Mouse (Mus musculus) limb, embryonic 10.5 days (tissue): ENCODE results near the gene Pls1. TPM values are rescaled to one million over a fixed set of nuclear protein-coding genes. Genes with fewer than 3 reads are reported as not detected.

Experiments
- DNase-seq: peaks from one replicate; pipeline ENCODE4 v3.0.0-alpha.2; 2017; ENCODE audit warnings: low spot score
- H3K27ac ChIP-seq: fragments of 300-500 bp; sonication (generic); 2 replicates; pipeline ENCODE4 v1.5.1; 2016; ENCODE audit warnings: mild to moderate bottlenecking
- H3K27me3 ChIP-seq: fragments of 300-500 bp; sonication (generic); 2 replicates; pipeline ENCODE4 v1.6.1; 2016; ENCODE audit warnings: low read depth, mild to moderate bottlenecking; ENCODE audit not compliant: poor library complexity, severe bottlenecking
- H3K36me3 ChIP-seq: fragments of 300-500 bp; sonication (generic); 2 replicates; pipeline ENCODE4 v1.6.1; 2016; ENCODE audit warnings: mild to moderate bottlenecking, moderate library complexity
- H3K4me1 ChIP-seq: fragments of 300-500 bp; sonication (generic); 2 replicates; pipeline ENCODE4 v1.6.1; 2016
- H3K4me3 ChIP-seq: fragments of 300-500 bp; sonication (generic); 2 replicates; pipeline ENCODE4 v1.5.1; 2016; ENCODE audit warnings: mild to moderate bottlenecking, moderate library complexity
- H3K9me3 ChIP-seq: fragments of 300-500 bp; sonication (generic); replicated peaks from 2 replicates; pipeline ENCODE4 v1.6.1; 2016; ENCODE audit warnings: mild to moderate bottlenecking
- WGBS: fragments of 180-500 bp; shearing (Covaris S2); methylation state at CpG from one replicate; pipeline ENCODE4 v1.1.7; 2016; 5-methylcytosine and 5-hydroxymethylcytosine counted together
- polyA plus RNA-seq: library from polyadenylated mRNA; unstranded; fragments of >200 nt; fragmentation: Nextera tagmentation; extraction: Ambion mirVana; gene quantifications from 2 replicates; pipeline ENCODE4 v1.2.1, GENCODE M21; 2016

Pls1 gene
- polyA plus RNA-seq, 1 experiment from 2014 or later, result 2.8 TPM

DNA sequence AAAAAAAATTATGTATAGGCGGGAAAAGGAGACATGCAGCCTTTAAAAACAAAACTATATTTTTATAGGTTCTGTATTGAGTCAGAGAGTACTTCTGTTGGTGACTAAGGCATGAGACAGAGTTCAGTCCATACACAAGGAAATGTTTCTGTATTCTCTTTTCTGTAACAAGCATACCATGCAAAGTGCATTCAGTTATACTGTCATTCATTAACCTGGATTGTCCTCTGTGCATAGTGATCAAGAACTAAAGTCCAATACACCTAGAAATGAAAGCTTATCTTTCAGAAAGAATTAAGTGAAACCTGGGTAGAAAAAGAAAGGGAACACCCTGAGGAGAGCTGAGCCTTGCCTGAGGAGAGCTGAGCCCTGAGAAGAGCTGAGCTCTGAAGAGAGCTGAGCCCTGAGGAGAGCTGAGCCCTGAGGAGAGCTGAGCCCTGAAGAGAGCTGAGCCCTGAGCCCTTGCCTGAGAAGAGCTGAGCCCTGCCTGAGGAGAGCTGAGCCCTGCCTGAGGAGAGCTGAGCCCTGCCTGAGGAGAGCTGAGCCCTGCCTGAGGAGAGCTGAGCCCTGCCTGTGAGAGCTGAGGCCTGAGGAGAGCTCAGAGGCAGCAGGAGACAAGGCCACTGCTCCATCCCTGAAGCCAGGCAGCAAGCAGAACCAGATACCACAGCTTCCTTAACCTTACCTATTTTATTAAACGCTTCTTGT lies 49.9 kb downstream of the Pls1 start:
- DNase-seq, result no peak
- no peak overlapping the region for H3K27ac ChIP-seq
- no peak overlapping the region for H3K4me3 ChIP-seq
- no peaks in the 10 kb centered on the region for H3K36me3 ChIP-seq
- no peaks in the 10 kb centered on the region for H3K4me1 ChIP-seq
- no peaks in the 10 kb centered on the region for H3K27me3 ChIP-seq
- WGBS, result 91% methylated on average over 2 of the region's 2 CpGs
- no peaks in the 10 kb centered on the region for H3K9me3 ChIP-seq

DNA sequence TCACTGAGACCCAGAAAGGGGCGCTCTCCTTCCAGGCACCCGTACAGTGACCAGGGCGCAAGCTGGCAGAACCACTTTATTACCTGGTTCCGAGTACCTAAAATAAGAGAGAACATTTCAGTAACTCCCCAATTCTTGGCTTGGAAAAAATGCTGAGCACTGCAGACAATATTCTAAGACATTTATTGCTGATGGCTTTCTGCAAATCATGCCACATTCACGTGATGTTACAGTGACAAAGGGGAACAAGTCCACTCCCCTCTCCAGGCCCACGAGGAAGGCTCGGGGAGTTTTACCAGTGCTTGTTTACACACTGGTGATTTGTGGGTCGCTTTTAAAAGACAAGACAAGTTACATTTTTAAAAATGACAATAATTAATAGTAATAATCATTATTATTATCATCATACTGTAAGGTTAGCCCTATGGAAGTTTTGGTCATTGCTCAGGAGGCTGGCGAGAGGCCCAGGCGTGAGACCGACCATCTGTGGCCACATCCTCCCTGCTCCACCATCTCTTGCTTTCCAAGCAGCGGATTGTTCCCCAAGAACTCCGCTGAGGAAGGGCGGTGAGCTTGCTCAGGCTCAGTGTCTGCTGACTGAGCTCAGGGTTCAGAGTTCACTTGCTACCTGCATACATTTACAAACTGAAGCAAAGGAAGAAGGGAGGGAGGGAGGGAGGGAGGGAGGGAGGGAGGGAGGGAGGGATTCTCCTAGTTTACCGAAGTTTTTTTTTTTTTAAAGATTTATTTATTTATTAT lies 50.9 kb downstream of the Pls1 start:
- Histone ChIP-seq H3K36me3 (no peaks in the 10 kb centered on the region), H3K4me3 (no peak overlapping the region), H3K9me3 (no peaks in the 10 kb centered on the region), H3K4me1 (no peaks in the 10 kb centered on the region), H3K27me3 (no peaks in the 10 kb centered on the region), H3K27ac (no peak overlapping the region)
- 91% methylated on average over 14 of the region's 15 CpGs for WGBS
- DNase-seq, result no peak

DNA sequence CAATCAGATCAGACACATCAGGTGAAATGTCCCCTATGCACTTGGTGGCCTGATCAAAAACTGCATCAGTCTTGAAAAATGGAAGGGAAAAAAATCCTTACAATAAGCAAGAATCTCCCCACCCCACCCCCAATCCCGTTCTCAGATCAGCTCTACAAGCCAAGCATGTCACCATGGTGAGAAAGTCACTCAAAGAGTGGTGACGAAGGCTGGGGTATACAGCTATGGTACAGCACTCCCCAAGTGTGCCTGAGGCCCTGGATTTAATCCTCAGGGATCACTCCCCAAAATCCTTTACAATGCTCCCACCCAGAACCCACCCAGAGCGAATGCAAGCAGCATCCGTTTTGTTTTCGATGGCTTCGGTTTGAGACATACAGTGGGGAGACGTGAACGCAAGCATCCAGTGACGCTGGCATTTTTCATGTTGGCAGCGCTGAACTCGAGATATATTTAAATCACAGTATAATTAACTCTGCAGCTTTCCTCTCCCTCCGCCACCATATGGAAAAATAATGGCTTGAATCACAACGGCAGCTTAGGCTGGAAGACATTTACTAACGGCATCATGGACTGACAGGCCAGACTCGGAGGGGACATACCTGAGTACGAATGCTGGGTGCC lies 60.1 kb downstream of the Pls1 start:
- Histone ChIP-seq H3K9me3 (no peaks in the 10 kb centered on the region), H3K27me3 (no peaks in the 10 kb centered on the region), H3K4me1 (no peaks in the 10 kb centered on the region), H3K36me3 (no peaks in the 10 kb centered on the region), H3K27ac (no peak overlapping the region), H3K4me3 (no peak overlapping the region)
- DNase-seq, result no peak
- WGBS, result 87% methylated on average over 16 of the region's 16 CpGs

DNA sequence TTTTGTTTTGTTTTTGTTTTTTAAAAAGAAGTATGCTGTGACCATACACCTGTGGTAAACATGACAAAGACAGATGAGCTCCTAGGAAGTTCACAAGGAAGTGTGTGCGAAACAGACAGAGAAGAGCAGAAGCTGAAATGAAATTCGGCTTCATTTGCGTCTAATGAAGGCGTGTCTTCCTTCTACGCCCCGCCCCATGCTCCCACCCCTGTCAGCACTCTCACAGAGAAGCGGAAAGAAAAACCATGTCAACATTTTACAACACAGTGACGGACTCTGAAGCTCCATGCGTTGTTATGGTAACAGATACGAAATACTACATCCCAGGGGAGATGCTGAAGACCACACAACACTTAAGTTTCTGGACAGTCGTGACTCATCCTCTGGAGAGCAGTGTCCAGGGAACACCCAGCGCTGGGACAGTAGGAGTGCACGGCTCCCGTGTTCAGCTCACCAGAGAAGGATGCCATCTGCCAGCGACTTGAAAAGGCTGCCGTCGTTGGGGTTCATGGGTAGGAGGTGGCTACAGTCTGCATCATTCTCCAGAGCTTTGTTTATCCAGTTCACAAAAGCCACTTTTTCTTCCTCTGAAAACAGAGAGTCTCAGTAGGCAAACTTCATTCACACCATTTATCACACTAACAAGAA lies 61.3 kb downstream of the Pls1 start:
- no peaks in the 10 kb centered on the region for H3K9me3 ChIP-seq
- no peaks in the 10 kb centered on the region for H3K4me1 ChIP-seq
- H3K27ac ChIP-seq, result no peak overlapping the region
- H3K36me3 ChIP-seq, result no peaks in the 10 kb centered on the region
- H3K4me3 ChIP-seq, result no peak overlapping the region
- no peak for DNase-seq
- H3K27me3 ChIP-seq, result no peaks in the 10 kb centered on the region
- WGBS, result 82% methylated on average over 17 of the region's 17 CpGs

DNA sequence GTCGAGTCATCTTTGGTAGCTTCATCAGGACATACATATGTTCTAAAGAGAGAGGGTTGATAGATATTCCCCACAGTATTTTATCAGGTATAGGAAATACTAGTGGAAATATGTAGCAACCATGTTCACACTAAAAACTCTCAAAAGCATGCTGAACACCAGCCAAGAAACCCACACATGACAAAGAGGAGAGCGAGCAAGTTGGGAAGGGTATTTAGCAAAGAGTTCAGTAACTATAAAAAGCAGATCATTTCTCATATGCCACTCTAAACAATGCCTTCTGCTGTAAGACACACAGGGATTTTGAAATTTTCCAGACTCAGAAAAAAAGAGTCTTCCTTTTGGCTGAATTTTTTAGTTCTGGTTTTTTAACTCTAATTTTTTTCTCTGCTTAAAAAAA lies 73.4 kb downstream of the Pls1 start:
- Histone ChIP-seq H3K36me3 (no peaks in the 10 kb centered on the region), H3K27me3 (no peaks in the 10 kb centered on the region), H3K9me3 (no peaks in the 10 kb centered on the region), H3K27ac (no peak overlapping the region), H3K4me1 (no peaks in the 10 kb centered on the region), H3K4me3 (no peak overlapping the region)
- no peak for DNase-seq
- 87% methylated on average over 2 of the region's 2 CpGs for WGBS

DNA sequence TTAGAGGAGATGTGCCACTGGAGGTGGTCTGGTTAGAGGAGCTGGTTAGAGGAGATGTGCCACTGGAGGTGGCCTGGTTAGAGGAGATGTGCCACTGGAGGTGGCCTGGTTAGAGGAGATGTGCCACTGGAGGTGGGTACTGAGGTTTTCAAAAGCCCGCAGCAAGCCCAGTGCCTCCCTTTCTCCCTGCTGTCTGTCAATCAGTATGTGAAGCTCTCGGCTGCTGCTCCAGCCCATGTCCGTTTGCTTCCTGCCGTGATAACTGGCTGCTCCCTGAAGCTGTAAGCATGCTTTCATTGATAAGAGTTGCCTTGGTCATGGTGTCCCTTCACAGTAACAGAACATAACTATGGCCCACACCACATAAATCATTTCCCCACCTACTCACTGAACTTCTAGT lies 81.9 kb downstream of the Pls1 start:
- no peak overlapping the region for H3K27ac ChIP-seq
- WGBS, result 86% methylated on average over 4 of the region's 4 CpGs

DNA sequence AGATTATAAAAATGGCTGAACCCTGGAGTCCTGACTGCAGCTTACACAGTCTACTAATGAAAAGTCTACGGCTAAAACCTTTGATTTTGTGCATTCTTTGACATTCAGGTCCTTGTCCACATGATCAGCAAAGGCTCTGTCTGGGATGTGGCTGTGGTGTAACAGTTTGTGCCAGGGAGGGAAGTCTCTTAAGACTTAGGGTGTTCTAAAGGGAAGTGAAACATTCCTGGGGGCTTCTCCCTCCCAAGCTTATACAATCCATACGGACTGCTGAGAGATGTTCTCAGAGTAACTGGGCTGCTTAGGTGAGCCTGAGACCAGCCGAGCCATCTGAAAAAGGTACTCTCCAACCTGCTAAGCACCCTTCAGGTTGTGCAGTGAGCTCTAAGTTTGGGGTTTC lies 82.9 kb downstream of the Pls1 start:
- Histone ChIP-seq H3K4me3 (no peak overlapping the region), H3K4me1 (no peaks in the 10 kb centered on the region), H3K27me3 (no peaks in the 10 kb centered on the region), H3K27ac (no peak overlapping the region), H3K36me3 (no peaks in the 10 kb centered on the region), H3K9me3 (no peaks in the 10 kb centered on the region)
- 88% methylated on average over 3 of the region's 3 CpGs for WGBS
- DNase-seq, result no peak

More for the DNA sequence above, 81.9 kb downstream of the Pls1 start:
- no peak overlapping the region for H3K4me3 ChIP-seq
- DNase-seq, result no peak
- no peaks in the 10 kb centered on the region for H3K27me3 ChIP-seq
- no peaks in the 10 kb centered on the region for H3K9me3 ChIP-seq
- no peaks in the 10 kb centered on the region for H3K4me1 ChIP-seq
- H3K36me3 ChIP-seq, result no peaks in the 10 kb centered on the region

DNA sequence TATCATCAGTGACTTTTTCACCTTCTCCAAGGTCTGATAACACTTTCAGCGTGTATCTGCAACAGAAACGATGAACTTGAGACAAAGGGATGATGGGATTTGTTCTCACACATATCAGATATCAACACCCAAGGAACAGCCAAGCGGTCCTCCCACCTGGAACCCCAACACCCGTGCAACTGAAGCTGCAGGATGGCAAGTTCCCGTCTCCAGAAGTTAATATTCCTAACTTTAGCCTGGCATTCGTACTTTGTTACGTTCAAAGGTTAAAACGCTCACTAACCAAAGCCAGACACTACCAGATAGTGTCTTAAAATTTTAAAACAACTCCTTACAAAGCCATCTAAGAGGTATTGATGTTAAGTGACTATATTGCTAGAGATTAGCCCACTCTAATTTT lies 83.7 kb downstream of the Pls1 start:
- H3K27me3 ChIP-seq, result no peaks in the 10 kb centered on the region
- 92% methylated on average over 8 of the region's 8 CpGs for WGBS
- no peak overlapping the region for H3K4me3 ChIP-seq
- no peaks in the 10 kb centered on the region for H3K9me3 ChIP-seq
- no peak overlapping the region for H3K27ac ChIP-seq
- H3K36me3 ChIP-seq, result no peaks in the 10 kb centered on the region
- no peaks in the 10 kb centered on the region for H3K4me1 ChIP-seq
- DNase-seq, result no peak

DNA sequence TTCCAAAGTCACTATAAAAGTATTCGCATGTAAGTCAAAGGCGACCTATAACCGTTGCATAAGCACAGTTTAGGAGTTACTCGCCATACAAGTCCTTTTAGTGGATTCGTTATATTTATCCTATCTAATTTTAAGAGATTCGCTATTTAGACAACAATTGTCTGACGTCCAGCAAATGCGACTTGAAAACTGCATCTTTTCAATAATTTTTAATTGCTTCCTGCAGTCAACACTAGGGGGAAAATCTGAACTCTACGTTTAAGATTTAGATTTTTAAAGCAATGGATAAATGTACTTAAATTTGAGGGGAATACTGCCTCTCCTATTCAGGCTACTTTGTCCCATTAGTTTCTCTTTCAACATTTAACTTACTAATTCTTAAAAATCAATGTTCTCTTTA lies 94.4 kb downstream of the Pls1 start:
- Histone ChIP-seq H3K27me3 (peaks cover 35% of the 10 kb centered on the region), H3K9me3 (no peaks in the 10 kb centered on the region), H3K27ac (no peak overlapping the region), H3K36me3 (no peaks in the 10 kb centered on the region), H3K4me3 (peak overlapping the region; percentile 80), H3K4me1 (peaks cover 14% of the 10 kb centered on the region)
- no peak for DNase-seq
- 47% methylated on average over 9 of the region's 9 CpGs for WGBS

DNA sequence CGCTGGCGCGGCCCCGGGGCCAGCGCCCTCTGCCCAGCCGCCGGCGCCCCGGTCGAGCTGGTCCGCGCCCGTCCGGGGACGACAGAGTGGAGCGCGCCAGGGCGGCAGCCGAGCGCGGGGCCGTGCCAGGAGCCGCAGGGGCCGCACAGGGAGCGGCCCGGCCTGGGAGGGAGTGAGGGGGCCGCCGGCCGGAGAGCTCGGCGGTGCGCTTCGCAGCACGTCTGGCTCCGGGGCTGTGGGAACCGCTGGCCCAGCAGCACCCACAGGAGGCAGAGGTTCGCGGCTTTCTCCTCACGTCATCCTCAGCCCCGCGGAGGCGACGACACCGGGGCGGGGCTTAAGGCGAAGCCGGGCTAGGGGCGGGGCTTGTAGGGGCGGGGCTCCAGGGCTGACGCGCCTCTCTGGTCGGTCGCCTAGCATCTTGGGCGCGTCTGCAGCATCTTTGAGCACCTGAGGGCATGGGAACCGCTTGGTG lies 95.0 kb downstream of the Pls1 start, which contains the start of gene Trpc1:
Trpc1 (minus strand) TSS at position 339 of the 475 bp plus-strand sequence.
- WGBS, result under 1% methylated on average over 54 of the region's 56 CpGs
- DNase-seq, result peak; percentile 89
- H3K4me1 ChIP-seq, result peaks cover 18% of the 10 kb centered on the region
- peak within 1 kb of the TSS; percentile 87 for H3K27ac ChIP-seq
- no peaks in the 10 kb centered on the region for H3K36me3 ChIP-seq
- peak within 1 kb of the TSS; percentile 80 for H3K4me3 ChIP-seq
- H3K9me3 ChIP-seq, result no peaks in the 10 kb centered on the region
- peaks cover 35% of the 10 kb centered on the region for H3K27me3 ChIP-seq

DNA sequence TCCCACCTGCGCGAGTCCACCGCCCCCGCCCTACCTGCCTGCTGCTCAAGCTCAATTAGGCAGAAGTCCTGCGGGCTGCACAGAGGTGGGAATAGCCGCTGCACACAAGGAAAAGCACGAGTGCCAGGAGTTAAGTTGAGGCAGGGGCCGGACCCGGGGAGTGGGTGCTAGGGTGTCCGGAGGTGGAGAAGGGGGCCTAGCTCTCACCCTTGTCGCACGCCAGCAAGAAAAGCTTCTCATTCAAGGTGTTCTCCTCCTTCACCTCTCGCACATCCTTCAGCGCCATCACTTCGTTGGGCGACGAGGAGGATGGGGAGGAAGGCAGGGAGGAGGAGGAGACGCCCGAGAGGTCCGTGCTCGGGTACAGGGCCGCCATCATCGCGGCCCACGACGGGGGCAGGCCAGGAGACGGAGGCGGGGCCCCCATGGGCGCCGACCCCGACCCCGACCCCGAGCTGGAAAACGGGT lies 95.6 kb downstream of the Pls1 start:
- Histone ChIP-seq H3K36me3 (no peaks in the 10 kb centered on the region), H3K4me3 (peak overlapping the region; percentile 80), H3K4me1 (peaks cover 23% of the 10 kb centered on the region), H3K27ac (peak overlapping the region; percentile 87), H3K27me3 (peaks cover 35% of the 10 kb centered on the region), H3K9me3 (no peaks in the 10 kb centered on the region)
- no peak for DNase-seq
- WGBS, result 1% methylated on average over 34 of the region's 34 CpGs

DNA sequence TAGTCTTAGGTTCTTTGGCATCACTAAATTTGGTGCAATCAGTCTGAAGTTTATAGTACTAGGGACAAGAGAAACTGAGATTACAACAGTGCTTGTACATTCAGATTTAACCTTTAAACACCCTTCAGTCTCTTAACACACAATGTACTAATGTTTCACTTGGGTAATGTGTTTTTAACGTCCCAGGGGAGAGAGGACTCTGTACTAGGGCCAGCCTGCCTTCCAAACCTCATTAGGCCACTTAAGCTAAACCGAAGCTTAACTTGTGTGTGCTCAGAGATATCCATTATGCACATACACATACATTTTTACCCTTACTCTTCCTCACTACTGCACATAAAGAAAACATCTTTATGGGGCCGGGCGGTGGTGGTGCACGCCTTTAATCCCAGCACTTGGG lies 97.8 kb downstream of the Pls1 start:
- Histone ChIP-seq H3K36me3 (no peaks in the 10 kb centered on the region), H3K4me1 (peaks cover 23% of the 10 kb centered on the region), H3K27me3 (peaks cover 31% of the 10 kb centered on the region), H3K27ac (no peak overlapping the region), H3K9me3 (no peaks in the 10 kb centered on the region), H3K4me3 (no peak overlapping the region)
- DNase-seq, result no peak
- WGBS, result 90% methylated on average over 5 of the region's 5 CpGs
